ENCODE assay signal across 8 mouse cellular contexts in genomic region chr13:101690911-101691655, GRCm38 (mm10).
DNase-seq lines count a peak whose midpoint lies in the region; ATAC-seq and TF ChIP-seq lines count a peak whose summit lies in the region.

No protein-coding gene starts in this region.

- no peaks in the 10 kb centered on the region for H3K9me3 ChIP-seq in heart, embryonic 15.5 days (replicated peaks)
- H3K9me3 ChIP-seq in midbrain, embryonic 13.5 days: no peaks in the 10 kb centered on the region

- TF ChIP-seq CTCF in heart, adult 2 months (IDR thresholded peaks at IDR 0.05): no peak
- no peak for TF ChIP-seq CTCF in brain, embryonic 14.5 days (IDR thresholded peaks at IDR 0.05; ENCODE audit: borderline replicate concordance, extremely low read depth, insufficient read depth, insufficient read length)

- H3K4me3 ChIP-seq in heart, adult 2 months: no peak overlapping the region
- H3K4me3 ChIP-seq in heart, embryonic 15.5 days: peak overlapping the region; percentile 67
- H3K4me3 ChIP-seq in midbrain, embryonic 13.5 days (replicated peaks): peak overlapping the region; percentile 57

- H3K79me2 ChIP-seq in heart, adult 2 months (replicated peaks; ENCODE audit: control insufficient read depth, insufficient read depth, low read length): no peaks in the 10 kb centered on the region

- peak overlapping the region; percentile 43; the same call in 1 of the 2 replicates for H3K9ac ChIP-seq in heart, adult 2 months (ENCODE audit: low read depth, low read length)
- peak overlapping the region; percentile 21 for H3K9ac ChIP-seq in heart, embryonic 15.5 days
- peak overlapping the region; percentile 67 for H3K9ac ChIP-seq in midbrain, embryonic 13.5 days (replicated peaks)

- TF ChIP-seq POLR2A in heart, adult 2 months (IDR thresholded peaks at IDR 0.05; ENCODE audit: insufficient read depth, low read depth, low read length): no peak
- no peak for TF ChIP-seq POLR2A in brain, embryonic 14.5 days (IDR thresholded peaks at IDR 0.05; ENCODE audit: borderline replicate concordance, extremely low read depth, insufficient read depth, insufficient read length, poor library complexity, severe bottlenecking)

- H3K4me1 ChIP-seq in heart, adult 2 months (ENCODE audit: control insufficient read depth, insufficient read depth, low read length): peaks cover 6% of the 10 kb centered on the region
- peaks cover 40% of the 10 kb centered on the region for H3K4me1 ChIP-seq in heart, embryonic 15.5 days (replicated peaks)
- peaks cover 46% of the 10 kb centered on the region for H3K4me1 ChIP-seq in midbrain, embryonic 13.5 days (replicated peaks)

- DNase-seq in heart, adult 2 months: no peak
- no peak for DNase-seq in heart, adult 9 months (ENCODE audit: low spot score in 2 of 2)
- DNase-seq in brain, embryonic 14.5 days (ENCODE audit: low read depth): peak; percentile 30
- DNase-seq in layer of hippocampus, adult 9-11 months: no peak
- DNase-seq in thymus, adult 18-20 months: no peak
- DNase-seq in lung, postnatal 10 days: no peak

- peak overlapping the region; percentile 86 for H3K4me2 ChIP-seq in heart, embryonic 15.5 days
- peak overlapping the region; percentile 93 for H3K4me2 ChIP-seq in midbrain, embryonic 13.5 days (replicated peaks)

- TF ChIP-seq EP300 in heart, adult 2 months (IDR thresholded peaks at IDR 0.05; ENCODE audit: insufficient read depth, low read depth, low read length): no peak

- no peaks in the 10 kb centered on the region for H3K27me3 ChIP-seq in heart, adult 2 months (ENCODE audit: control insufficient read depth, insufficient read depth, low read length)
- no peaks in the 10 kb centered on the region for H3K27me3 ChIP-seq in heart, embryonic 15.5 days
- H3K27me3 ChIP-seq in midbrain, embryonic 13.5 days: no peaks in the 10 kb centered on the region

- intact Hi-C loops in heart, adult 2 months (cut with DNase I): no loop called here

- no peak for ATAC-seq in heart, embryonic 15.5 days (replicated peaks; ENCODE audit: insufficient number of reproducible peaks, insufficient read depth, low FRiP score, low read depth)
- ATAC-seq in midbrain, embryonic 13.5 days: no peak

- H3K36me3 ChIP-seq in heart, adult 2 months (ENCODE audit: control insufficient read depth, insufficient read depth, low read length): peaks cover 10% of the 10 kb centered on the region
- peaks cover 30% of the 10 kb centered on the region for H3K36me3 ChIP-seq in heart, embryonic 15.5 days
- H3K36me3 ChIP-seq in midbrain, embryonic 13.5 days: peaks cover 21% of the 10 kb centered on the region

- WGBS in heart, adult 2 months: 42% methylated on average over 10 of the region's 10 CpGs
- 49% methylated on average over 10 of the region's 10 CpGs for WGBS in heart, embryonic 15.5 days
- 37% methylated on average over 10 of the region's 10 CpGs for whole genome bisulfite sequencing in midbrain, embryonic 13.5 days

- peak overlapping the region; percentile 77 for H3K27ac ChIP-seq in heart, adult 2 months
- H3K27ac ChIP-seq in heart, embryonic 15.5 days: peak overlapping the region; percentile 76
- H3K27ac ChIP-seq in midbrain, embryonic 13.5 days: peak overlapping the region; percentile 15; the same call in 1 of the 2 replicates

Comparison
In these comparisons a context has a peak if more than half of its experiments do, and no peak if none do; other contexts are left out.
1. H3K27ac ChIP-seq: peak in every context shown above with its lines; median percentile 77 in heart, adult 2 months; 76 in heart, embryonic 15.5 days; 15 in midbrain, embryonic 13.5 days.